Mouse (Mus musculus) testis, adult 2 months (tissue): ENCODE data around the gene Trir.

Experiments
- CTCF ChIP-seq: fragments of 200-500 bp; IDR thresholded peaks from 2 replicates; pipeline ENCODE4 v1.5.1; 2012; ENCODE audit warnings: low read depth, mild to moderate bottlenecking, inconsistent platforms, low read length, moderate library complexity; ENCODE audit not compliant: control insufficient read depth, insufficient read depth, insufficient replicate concordance
- POLR2A ChIP-seq: fragments of 200-500 bp; IDR thresholded peaks from 2 replicates; pipeline ENCODE4 v1.6.1; 2012; ENCODE audit warnings: low read depth, mild to moderate bottlenecking, inconsistent platforms, low read length, moderate library complexity; ENCODE audit not compliant: control insufficient read depth

DNA sequence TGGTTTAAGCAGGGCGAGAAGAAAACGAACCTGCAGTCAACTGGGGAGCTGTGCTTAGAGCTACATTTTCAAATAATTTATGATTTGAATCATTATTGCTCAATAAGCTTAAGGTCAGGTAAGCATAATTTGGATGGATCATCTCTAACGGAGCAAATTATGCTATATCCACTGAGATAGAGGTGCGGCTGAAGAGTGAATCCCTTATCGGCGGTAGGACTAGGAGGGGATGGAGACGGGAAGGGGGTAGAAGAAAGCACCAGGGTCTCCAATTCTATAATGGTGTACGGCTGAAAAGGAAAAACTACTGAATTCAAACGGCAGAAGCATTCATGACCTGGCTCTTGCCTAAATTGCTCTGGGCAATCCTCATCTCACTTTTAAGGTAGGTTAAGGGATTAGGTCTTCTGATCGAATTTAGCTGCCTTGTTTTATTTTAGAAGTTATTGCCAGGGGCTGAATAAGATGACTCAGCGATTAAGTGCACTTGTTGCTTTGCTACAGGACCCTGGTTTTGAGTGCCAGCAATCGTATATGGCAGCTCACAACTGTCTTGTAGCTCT is 8.6 kb downstream of the Trir start:
- TF ChIP-seq CTCF (no peak), POLR2A (no peak)
